Mouse (Mus musculus): ENCODE measurements around the gene Ppa1. TPM values are rescaled to one million over a fixed set of nuclear protein-coding genes. Genes with fewer than 3 reads are reported as not detected.

Gene Ppa1
- polyA plus RNA-seq, 1 experiment from 2014 or later: 81.4 TPM

- H3K4me3 ChIP-seq (ENCODE audit: control insufficient read depth in 1 of 2, insufficient read depth in 1 of 2, low read depth in 1 of 2, low read length in 2 of 2): peak within 1 kb of the TSS; percentile 96 to 98
- H3K36me3 ChIP-seq (ENCODE audit: control insufficient read depth, insufficient read depth, low read length): peaks cover 19% of the 10 kb centered on the region
- WGBS: under 1% methylated on average over 71 of the region's 84 CpGs
- ATAC-seq (ENCODE audit: insufficient number of reproducible peaks, insufficient read depth, low FRiP score, low read depth): peak; percentile 100
- no peaks in the 10 kb centered on the region for H3K9me3 ChIP-seq (ENCODE audit: control insufficient read depth, low read length)
- peaks cover 5 to 14% of the 10 kb centered on the region in 2 experiments for H3K4me1 ChIP-seq (ENCODE audit: control insufficient read depth in 2 of 2, insufficient read depth in 2 of 2, low read length in 2 of 2)
- peak within 1 kb of the TSS; percentile 91 for H3K4me2 ChIP-seq (ENCODE audit: low read length)
- peak within 1 kb of the TSS; percentile 85 to 97 for H3K27ac ChIP-seq (replicated peaks in 1 of 2; ENCODE audit: control insufficient read depth in 1 of 2, insufficient read depth in 1 of 2, low read depth in 2 of 2, low read length in 2 of 2)
- peak within 1 kb of the TSS; percentile 98 for H3K9ac ChIP-seq (ENCODE audit: low read length)
- no peaks in the 10 kb centered on the region for H3K27me3 ChIP-seq (ENCODE audit: control insufficient read depth, insufficient read depth, low read length)
Observed at GRCm38 (mm10) chr10:61680015-61680913, 31.9 kb downstream of the Ppa1 start, which contains the start of gene Sar1a. TSS of gene Sar1a (plus strand) at chr10:61680299.

- H3K4me1 ChIP-seq (ENCODE audit: control insufficient read depth in 2 of 2, insufficient read depth in 2 of 2, low read length in 2 of 2): no peaks in the 10 kb centered on the region
- H3K4me3 ChIP-seq (ENCODE audit: control insufficient read depth in 1 of 2, insufficient read depth in 1 of 2, low read depth in 1 of 2, low read length in 2 of 2): no peak overlapping the region
- peaks cover 89% of the 10 kb centered on the region for H3K36me3 ChIP-seq (ENCODE audit: control insufficient read depth, insufficient read depth, low read length)
- no peak for ATAC-seq (ENCODE audit: insufficient number of reproducible peaks, insufficient read depth, low FRiP score, low read depth)
- H3K27me3 ChIP-seq (ENCODE audit: control insufficient read depth, insufficient read depth, low read length): no peaks in the 10 kb centered on the region
- H3K9ac ChIP-seq (ENCODE audit: low read length): no peak overlapping the region
- H3K9me3 ChIP-seq (ENCODE audit: control insufficient read depth, low read length): no peaks in the 10 kb centered on the region
- WGBS: 58% methylated on average over 8 of the region's 8 CpGs
- H3K4me2 ChIP-seq (ENCODE audit: low read length): no peak overlapping the region
- no peak overlapping the region for H3K27ac ChIP-seq (replicated peaks in 1 of 2; ENCODE audit: control insufficient read depth in 1 of 2, insufficient read depth in 1 of 2, low read depth in 2 of 2, low read length in 2 of 2)
Observed at GRCm38 (mm10) chr10:61689405-61689804, 41.1 kb downstream of the Ppa1 start.

- no peak for ATAC-seq (ENCODE audit: insufficient number of reproducible peaks, insufficient read depth, low FRiP score, low read depth)
- Histone ChIP-seq H3K36me3 (ENCODE audit: control insufficient read depth, insufficient read depth, low read length) (peaks cover 59% of the 10 kb centered on the region), H3K4me2 (ENCODE audit: low read length) (no peak overlapping the region), H3K27me3 (ENCODE audit: control insufficient read depth, insufficient read depth, low read length) (no peaks in the 10 kb centered on the region), H3K9ac (ENCODE audit: low read length) (no peak overlapping the region), H3K9me3 (ENCODE audit: control insufficient read depth, low read length) (no peaks in the 10 kb centered on the region), H3K4me1 (ENCODE audit: control insufficient read depth in 2 of 2, insufficient read depth in 2 of 2, low read length in 2 of 2) (peaks cover 0 to 14% of the 10 kb centered on the region in 2 experiments; a peak in 3 of 4 replicates), H3K4me3 (ENCODE audit: control insufficient read depth in 1 of 2, insufficient read depth in 1 of 2, low read depth in 1 of 2, low read length in 2 of 2) (no peak overlapping the region), H3K27ac (replicated peaks in 1 of 2; ENCODE audit: control insufficient read depth in 1 of 2, insufficient read depth in 1 of 2, low read depth in 2 of 2, low read length in 2 of 2) (no peak overlapping the region)
- 74% methylated on average over 4 of the region's 4 CpGs for WGBS
Observed at GRCm38 (mm10) chr10:61693563-61693962, 45.2 kb downstream of the Ppa1 start.

GRCm38 (mm10) chr10:61694870-61695670 lies 46.7 kb downstream of the Ppa1 start, which contains the start of gene Tysnd1:
TSS of gene Tysnd1 (plus strand) at chr10:61695514.
- peak within 1 kb of the TSS; percentile 88 for H3K9ac ChIP-seq (ENCODE audit: low read length)
- H3K9me3 ChIP-seq (ENCODE audit: control insufficient read depth, low read length): no peaks in the 10 kb centered on the region
- ATAC-seq (ENCODE audit: insufficient number of reproducible peaks, insufficient read depth, low FRiP score, low read depth): peak; percentile 92
- under 1% methylated on average over 38 of the region's 42 CpGs for WGBS
- H3K36me3 ChIP-seq (ENCODE audit: control insufficient read depth, insufficient read depth, low read length): peaks cover 53% of the 10 kb centered on the region
- H3K27ac ChIP-seq (replicated peaks in 1 of 2; ENCODE audit: control insufficient read depth in 1 of 2, insufficient read depth in 1 of 2, low read depth in 2 of 2, low read length in 2 of 2): 0 out of 4 replicates have a peak within 1 kb of the TSS, but pooled peaks of 1 of the 2 experiments have one; percentile 38
- H3K4me2 ChIP-seq (ENCODE audit: low read length): peak within 1 kb of the TSS; percentile 100
- peaks cover 0 to 14% of the 10 kb centered on the region in 2 experiments; a peak in 3 of 4 replicates for H3K4me1 ChIP-seq (ENCODE audit: control insufficient read depth in 2 of 2, insufficient read depth in 2 of 2, low read length in 2 of 2)
- no peaks in the 10 kb centered on the region for H3K27me3 ChIP-seq (ENCODE audit: control insufficient read depth, insufficient read depth, low read length)
- peak within 1 kb of the TSS; percentile 79 to 98 for H3K4me3 ChIP-seq (ENCODE audit: control insufficient read depth in 1 of 2, insufficient read depth in 1 of 2, low read depth in 1 of 2, low read length in 2 of 2)

- Histone ChIP-seq H3K4me3 (ENCODE audit: control insufficient read depth in 1 of 2, insufficient read depth in 1 of 2, low read depth in 1 of 2, low read length in 2 of 2) (peak overlapping the region; percentile 79 to 98), H3K4me1 (ENCODE audit: control insufficient read depth in 2 of 2, insufficient read depth in 2 of 2, low read length in 2 of 2) (peaks cover 0 to 14% of the 10 kb centered on the region in 2 experiments; a peak in 3 of 4 replicates), H3K4me2 (ENCODE audit: low read length) (peak overlapping the region; percentile 100), H3K27ac (replicated peaks in 1 of 2; ENCODE audit: control insufficient read depth in 1 of 2, insufficient read depth in 1 of 2, low read depth in 2 of 2, low read length in 2 of 2) (no peak overlapping the region), H3K9ac (ENCODE audit: low read length) (peak overlapping the region; percentile 88), H3K9me3 (ENCODE audit: control insufficient read depth, low read length) (no peaks in the 10 kb centered on the region), H3K27me3 (ENCODE audit: control insufficient read depth, insufficient read depth, low read length) (no peaks in the 10 kb centered on the region), H3K36me3 (ENCODE audit: control insufficient read depth, insufficient read depth, low read length) (peaks cover 44% of the 10 kb centered on the region)
- WGBS: under 1% methylated on average over 103 of the region's 111 CpGs
- ATAC-seq (ENCODE audit: insufficient number of reproducible peaks, insufficient read depth, low FRiP score, low read depth): peak; percentile 16
Observed at GRCm38 (mm10) chr10:61695703-61696559, 47.6 kb downstream of the Ppa1 start.

- Histone ChIP-seq H3K9me3 (ENCODE audit: control insufficient read depth, low read length) (no peaks in the 10 kb centered on the region), H3K36me3 (ENCODE audit: control insufficient read depth, insufficient read depth, low read length) (peaks cover 38% of the 10 kb centered on the region)
- no peak for ATAC-seq (ENCODE audit: insufficient number of reproducible peaks, insufficient read depth, low FRiP score, low read depth)
Observed at GRCm38 (mm10) chr10:61696560-61696823, 48.1 kb downstream of the Ppa1 start.

GRCm38 (mm10) chr10:61697028-61697427 lies 48.7 kb downstream of the Ppa1 start:
- no peaks in the 10 kb centered on the region for H3K9me3 ChIP-seq (ENCODE audit: control insufficient read depth, low read length)
- no peak overlapping the region for H3K27ac ChIP-seq (replicated peaks in 1 of 2; ENCODE audit: control insufficient read depth in 1 of 2, insufficient read depth in 1 of 2, low read depth in 2 of 2, low read length in 2 of 2)
- no peak for ATAC-seq (ENCODE audit: insufficient number of reproducible peaks, insufficient read depth, low FRiP score, low read depth)
- peak overlapping the region; percentile 100 for H3K4me2 ChIP-seq (ENCODE audit: low read length)
- H3K9ac ChIP-seq (ENCODE audit: low read length): peak overlapping the region; percentile 88
- H3K4me1 ChIP-seq (ENCODE audit: control insufficient read depth in 2 of 2, insufficient read depth in 2 of 2, low read length in 2 of 2): peaks cover 0 to 14% of the 10 kb centered on the region in 2 experiments; a peak in 3 of 4 replicates
- H3K36me3 ChIP-seq (ENCODE audit: control insufficient read depth, insufficient read depth, low read length): peaks cover 36% of the 10 kb centered on the region
- WGBS: 68% methylated on average over 2 of the region's 2 CpGs
- H3K27me3 ChIP-seq (ENCODE audit: control insufficient read depth, insufficient read depth, low read length): no peaks in the 10 kb centered on the region
- peak overlapping the region; percentile 79 to 98; a peak in 3 of 4 replicates for H3K4me3 ChIP-seq (ENCODE audit: control insufficient read depth in 1 of 2, insufficient read depth in 1 of 2, low read depth in 1 of 2, low read length in 2 of 2)

More at GRCm38 (mm10) chr10:61696560-61696823, 48.1 kb downstream of the Ppa1 start:
- H3K9ac ChIP-seq (ENCODE audit: low read length): peak overlapping the region; percentile 88
- peak overlapping the region; percentile 100 for H3K4me2 ChIP-seq (ENCODE audit: low read length)
- 4% methylated on average over 19 of the region's 19 CpGs for WGBS
- no peak overlapping the region for H3K27ac ChIP-seq (replicated peaks in 1 of 2; ENCODE audit: control insufficient read depth in 1 of 2, insufficient read depth in 1 of 2, low read depth in 2 of 2, low read length in 2 of 2)
- H3K4me3 ChIP-seq (ENCODE audit: control insufficient read depth in 1 of 2, insufficient read depth in 1 of 2, low read depth in 1 of 2, low read length in 2 of 2): peak overlapping the region; percentile 79 to 98
- no peaks in the 10 kb centered on the region for H3K27me3 ChIP-seq (ENCODE audit: control insufficient read depth, insufficient read depth, low read length)
- peaks cover 0 to 14% of the 10 kb centered on the region in 2 experiments; a peak in 3 of 4 replicates for H3K4me1 ChIP-seq (ENCODE audit: control insufficient read depth in 2 of 2, insufficient read depth in 2 of 2, low read length in 2 of 2)
